Mouse (Mus musculus) adrenal gland, postnatal 4 days (tissue): Measurements from ENCODE around the gene Leprot. TPM values are rescaled to one million over a fixed set of nuclear protein-coding genes. Genes with fewer than 3 reads are reported as not detected.
A peak's percentile ranks its signal among the peaks of the same experiment; 100 is the strongest.

ENCODE experiments used
- DNase-seq, 2 experiments: peaks; one replicate each; pipeline ENCODE4 v3.0.0; 2021 to 2022; ENCODE audit warnings: low spot score in 2 of 2, mixed read lengths in 2 of 2
- total RNA-seq, 2 experiments: library from RNA; stranded (reverse); gene quantifications; 2 replicates each; pipeline ENCODE4 v1.2.3; 2021

Leprot gene
- total RNA-seq, 2 experiments from 2014 or later, result 96.3 to 98.2 TPM

GRCm38 (mm10) chr4:101656956-101657570, 9.5 kb downstream of the Leprot start:
- no peak for DNase-seq

- DNase-seq, result peak in 1 of 2 experiments; percentile 20
These were observed 16.7 kb downstream of the Leprot start for GRCm38 (mm10) chr4:101664160-101664750.

- no peak for DNase-seq
These were observed 17.2 kb downstream of the Leprot start for GRCm38 (mm10) chr4:101664766-101665165.

GRCm38 (mm10) chr4:101669161-101669560, 21.6 kb downstream of the Leprot start:
- DNase-seq, result no peak

GRCm38 (mm10) chr4:101669811-101670210, 22.3 kb downstream of the Leprot start:
- DNase-seq, result no peak

GRCm38 (mm10) chr4:101674790-101675189, 27.3 kb downstream of the Leprot start:
- DNase-seq, result no peak

GRCm38 (mm10) chr4:101675726-101676125, 28.2 kb downstream of the Leprot start:
- no peak for DNase-seq

GRCm38 (mm10) chr4:101682620-101683019, 35.1 kb downstream of the Leprot start:
- no peak for DNase-seq

GRCm38 (mm10) chr4:101683086-101683485, 35.6 kb downstream of the Leprot start:
- no peak for DNase-seq

- DNase-seq, result no peak
These were observed 37.3 kb downstream of the Leprot start for GRCm38 (mm10) chr4:101684821-101685220.

- no peak for DNase-seq
These were observed 38.8 kb downstream of the Leprot start for GRCm38 (mm10) chr4:101686227-101686810.

- DNase-seq, result no peak
These were observed 41.7 kb downstream of the Leprot start for GRCm38 (mm10) chr4:101689241-101689640.

GRCm38 (mm10) chr4:101689645-101690044, 42.1 kb downstream of the Leprot start:
- DNase-seq, result no peak

- no peak for DNase-seq
These were observed 45.4 kb downstream of the Leprot start for GRCm38 (mm10) chr4:101692892-101693291.

GRCm38 (mm10) chr4:101694529-101694928, 47.0 kb downstream of the Leprot start:
- no peak for DNase-seq

GRCm38 (mm10) chr4:101697236-101697635, 49.7 kb downstream of the Leprot start:
- DNase-seq, result no peak

GRCm38 (mm10) chr4:101699423-101699822, 51.9 kb downstream of the Leprot start:
- no peak for DNase-seq

GRCm38 (mm10) chr4:101700892-101701640, 53.5 kb downstream of the Leprot start:
- no peak for DNase-seq

- DNase-seq, result no peak
These were observed 57.8 kb downstream of the Leprot start for GRCm38 (mm10) chr4:101705325-101705724.

- no peak for DNase-seq
These were observed 59.7 kb downstream of the Leprot start for GRCm38 (mm10) chr4:101707234-101707633.

- DNase-seq, result no peak
These were observed 60.4 kb downstream of the Leprot start for GRCm38 (mm10) chr4:101707953-101708352.
